Mouse (Mus musculus) MEL (cell line): ENCODE data around the gene Kctd14. TPM values are rescaled to one million over a fixed set of nuclear protein-coding genes. Genes with fewer than 3 reads are reported as not detected.
"Not testable (repeated sequence)": the region's sequence is repeated elsewhere in the genome, so short reads cannot be mapped to it uniquely, and the experiment has no call there.

ENCODE experiments used
- DNase-seq: peaks from one replicate; pipeline ENCODE4 v3.0.0; 2011; ENCODE audit warnings: low read depth, low spot score
- H3K27ac ChIP-seq: 2 replicates; pipeline ENCODE4 v1.5.1; 2012; ENCODE audit warnings: low read depth, mild to moderate bottlenecking, control low read depth, low read length, moderate library complexity; ENCODE audit not compliant: control insufficient read depth
- H3K27me3 ChIP-seq, 2 experiments: fragments of 150-350 bp in 1 of 2; sonication (generic) in 1 of 2; 2 replicates each; pipeline ENCODE4 v1.6.1; 2012; ENCODE audit warnings: low read length in 2 of 2, mild to moderate bottlenecking in 2 of 2, improper control_type of control experiment in 1 of 2, moderate library complexity in 1 of 2; ENCODE audit not compliant: insufficient read depth in 2 of 2, control insufficient read depth in 1 of 2
- H3K36me3 ChIP-seq, 2 experiments: 2 replicates each; pipeline ENCODE4 v1.6.1; 2012 to 2014; ENCODE audit warnings: low read length in 2 of 2, improper control_type of control experiment in 1 of 2, inconsistent platforms in 1 of 2, mild to moderate bottlenecking in 1 of 2; ENCODE audit not compliant: insufficient read depth in 2 of 2, control insufficient read depth in 1 of 2
- H3K4me1 ChIP-seq, 2 experiments: fragments of 150-350 bp in 1 of 2; sonication (generic) in 1 of 2; 2 replicates each; pipeline ENCODE4 v1.6.1; 2012; ENCODE audit warnings: low read length in 2 of 2, improper control_type of control experiment in 1 of 2, mild to moderate bottlenecking in 1 of 2; ENCODE audit not compliant: insufficient read depth in 2 of 2, control insufficient read depth in 1 of 2
- H3K4me3 ChIP-seq, 2 experiments: fragments of 150-350 bp in 1 of 2; sonication (generic) in 1 of 2; 2 replicates each; pipeline ENCODE4 v1.5.1; 2012; ENCODE audit warnings: low read depth in 2 of 2, low read length in 2 of 2, mild to moderate bottlenecking in 2 of 2, moderate library complexity in 2 of 2, control low read depth in 1 of 2, improper control_type of control experiment in 1 of 2; ENCODE audit not compliant: control insufficient read depth in 1 of 2, insufficient read depth in 1 of 2
- H3K79me2 ChIP-seq: 2 replicates; pipeline ENCODE4 v1.6.1; 2012; ENCODE audit warnings: mild to moderate bottlenecking, low read length, moderate library complexity; ENCODE audit not compliant: control insufficient read depth, poor library complexity, insufficient read depth
- H3K9ac ChIP-seq: 2 replicates; pipeline ENCODE4 v1.6.1; 2012; ENCODE audit warnings: low read depth, mild to moderate bottlenecking, control low read depth, low read length, moderate library complexity; ENCODE audit not compliant: control insufficient read depth, poor library complexity, severe bottlenecking
- H3K9me3 ChIP-seq: fragments of 150-350 bp; sonication (generic); replicated peaks from 2 replicates; pipeline ENCODE4 v1.6.1; 2012; ENCODE audit warnings: mild to moderate bottlenecking, low read length, improper control_type of control experiment, moderate library complexity; ENCODE audit not compliant: insufficient read depth
- CHD2 ChIP-seq: IDR thresholded peaks from 2 replicates; pipeline ENCODE4 v1.6.1; 2011; ENCODE audit warnings: low read length, improper control_type of control experiment
- CTCF ChIP-seq, 3 experiments: IDR thresholded peaks in 2 of 3; conservative IDR thresholded peaks in 1 of 3; 2 replicates each; pipeline ENCODE4 v1.5.1; 2011 to 2012; ENCODE audit warnings: low read length in 3 of 3, low read depth in 2 of 3, mild to moderate bottlenecking in 2 of 3, improper control_type of control experiment in 1 of 3, inconsistent platforms in 1 of 3, mixed read lengths in 1 of 3, moderate library complexity in 1 of 3; ENCODE audit not compliant: control insufficient read depth in 1 of 3, insufficient read depth in 1 of 3, poor library complexity in 1 of 3, severe bottlenecking in 1 of 3
- E2F4 ChIP-seq: IDR thresholded peaks from 2 replicates; pipeline ENCODE4 v1.6.1; 2011; ENCODE audit warnings: low read depth, low read length, improper control_type of control experiment, borderline replicate concordance
- ETS1 ChIP-seq: IDR thresholded peaks from 2 replicates; pipeline ENCODE4 v1.6.1; 2012; ENCODE audit warnings: low read depth, mild to moderate bottlenecking, inconsistent platforms, low read length, improper control_type of control experiment, moderate library complexity
- HCFC1 ChIP-seq: IDR thresholded peaks from 2 replicates; pipeline ENCODE4 v1.6.1; 2012; ENCODE audit warnings: low read depth, mild to moderate bottlenecking, inconsistent platforms, low read length, improper control_type of control experiment, moderate library complexity
- KAT2A ChIP-seq: conservative IDR thresholded peaks from 2 replicates; pipeline ENCODE4 v1.6.1; 2012; ENCODE audit warnings: low read depth, low read length, improper control_type of control experiment, inconsistent platforms
- MAFK ChIP-seq: IDR thresholded peaks from 2 replicates; pipeline ENCODE4 v1.6.1; 2011; ENCODE audit warnings: low read depth, mild to moderate bottlenecking, low read length, improper control_type of control experiment, borderline replicate concordance
- MAX ChIP-seq: IDR thresholded peaks from 2 replicates; pipeline ENCODE4 v1.6.1; 2011; ENCODE audit warnings: low read length, improper control_type of control experiment
- MAZ ChIP-seq: IDR thresholded peaks from 2 replicates; pipeline ENCODE4 v1.6.1; 2012; ENCODE audit warnings: low read depth, mild to moderate bottlenecking, inconsistent platforms, low read length, improper control_type of control experiment
- MYB ChIP-seq: IDR thresholded peaks from 2 replicates; pipeline ENCODE4 v1.6.1; 2011; ENCODE audit warnings: mild to moderate bottlenecking, low read depth, low read length, improper control_type of control experiment
- POLR2A ChIP-seq, 2 experiments: IDR thresholded peaks; 2 replicates each; pipeline ENCODE4 v1.6.1; 2011 to 2012; ENCODE audit warnings: low read length in 2 of 2, mild to moderate bottlenecking in 2 of 2, control low read depth in 1 of 2, improper control_type of control experiment in 1 of 2, low read depth in 1 of 2, moderate library complexity in 1 of 2; ENCODE audit not compliant: control insufficient read depth in 1 of 2, insufficient read depth in 1 of 2, poor library complexity in 1 of 2
- RCOR1 ChIP-seq: IDR thresholded peaks from 2 replicates; pipeline ENCODE4 v1.6.1; 2012; ENCODE audit warnings: low read depth, mild to moderate bottlenecking, inconsistent platforms, low read length, improper control_type of control experiment
- SIN3A ChIP-seq: IDR thresholded peaks from 2 replicates; pipeline ENCODE4 v1.6.1; 2012; ENCODE audit warnings: low read length, improper control_type of control experiment, inconsistent platforms
- SMC3 ChIP-seq: IDR thresholded peaks from 2 replicates; pipeline ENCODE4 v1.6.1; 2011; ENCODE audit warnings: low read depth, low read length, improper control_type of control experiment
- TCF12 ChIP-seq: IDR thresholded peaks from 2 replicates; pipeline ENCODE4 v1.6.1; 2014; ENCODE audit warnings: low read depth, mild to moderate bottlenecking, inconsistent platforms, low read length, improper control_type of control experiment, moderate library complexity
- polyA plus RNA-seq, 2 experiments: library from polyadenylated mRNA; stranded (reverse) in 1 of 2; unstranded in 1 of 2; fragments of >175 nt in 1 of 2; fragments of >200 nt in 1 of 2; gene quantifications; 2 replicates each; pipeline versions ENCODE4 v1.2.1 to v1.2.4; 2012; ENCODE audit warnings: low replicate concordance in 2 of 2, low read depth in 1 of 2; ENCODE audit not compliant: insufficient read length in 2 of 2, insufficient read depth in 1 of 2, missing spikeins in 1 of 2
- total RNA-seq: library from RNA; depleted of rRNA; stranded (reverse); fragments of 300-350 nt; gene quantifications from 2 replicates; pipeline ENCODE4 v1.2.3, GENCODE M21; 2012; rRNA removed

The Kctd14 gene
- total RNA-seq (0.56 and 0.58 TPM in 2 replicates), polyA plus RNA-seq (under 1 TPM in 1 of 2 experiments, not detected in 1; 0.77 TPM)

GRCm38 (mm10) chr7:97451023-97451422 is at the start of gene Kctd14:
Gene Kctd14 (plus strand): TSS chr7:97451323.
- H3K4me1 ChIP-seq, H3K79me2 ChIP-seq, H3K4me3 ChIP-seq, H3K27me3 ChIP-seq, H3K27ac ChIP-seq, H3K9ac ChIP-seq, H3K9me3 ChIP-seq, DNase-seq, H3K36me3 ChIP-seq: not testable (repeated sequence)

DNA sequence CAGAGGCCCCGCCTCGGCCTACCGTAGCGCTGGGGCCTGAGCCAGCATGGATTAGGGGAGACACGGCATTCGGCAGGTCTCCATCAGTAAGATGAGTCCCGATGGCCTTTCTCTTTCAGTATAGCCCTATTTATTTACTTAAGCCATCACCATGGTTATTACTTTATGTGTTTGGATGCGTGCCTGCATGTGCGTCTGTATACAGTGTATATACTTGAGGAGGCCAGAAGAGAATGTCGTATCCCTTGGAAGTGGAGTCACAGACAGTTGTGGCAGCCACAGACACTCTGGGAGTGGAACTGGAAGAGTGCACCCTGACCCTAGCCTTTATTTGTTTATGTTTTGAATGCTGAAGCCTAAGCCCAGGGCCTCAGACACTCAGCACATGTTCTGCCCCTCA is 44.0 kb upstream of the Kctd14 start:
- Histone ChIP-seq H3K4me1 (0 out of 4 replicates have a peak, but pooled peaks cover 0 to under 1% of the 10 kb centered on the region in 2 experiments), H3K9ac (no peak overlapping the region), H3K27me3 (no peaks in the 10 kb centered on the region), H3K9me3 (no peaks in the 10 kb centered on the region), H3K79me2 (peaks cover 21% of the 10 kb centered on the region), H3K36me3 (peaks cover 0 to 4% of the 10 kb centered on the region in 2 experiments; a peak in 1 of 4 replicates), H3K27ac (no peak overlapping the region), H3K4me3 (no peak overlapping the region)
- DNase-seq = no peak
- TF ChIP-seq MAX (no peak), HCFC1 (no peak), KAT2A (no peak), MAZ (no peak)

GRCm38 (mm10) chr7:97411106-97411505 is 40.0 kb upstream of the Kctd14 start:
- peaks cover 0 to 5% of the 10 kb centered on the region in 2 experiments; a peak in 1 of 4 replicates for H3K4me1 ChIP-seq
- no peak overlapping the region for H3K27ac ChIP-seq
- DNase-seq = no peak
- H3K9ac ChIP-seq = no peak overlapping the region
- H3K36me3 ChIP-seq = peaks cover 0 to 2% of the 10 kb centered on the region in 2 experiments; a peak in 2 of 4 replicates
- no peak overlapping the region for H3K4me3 ChIP-seq
- no peaks in the 10 kb centered on the region for H3K79me2 ChIP-seq
- TF ChIP-seq CHD2 = no peak
- no peaks in the 10 kb centered on the region for H3K27me3 ChIP-seq
- no peaks in the 10 kb centered on the region for H3K9me3 ChIP-seq

- Histone ChIP-seq H3K27me3 (no peaks in the 10 kb centered on the region), H3K36me3 (peaks cover 0 to 2% of the 10 kb centered on the region in 2 experiments; a peak in 2 of 4 replicates), H3K9ac (no peak overlapping the region), H3K9me3 (no peaks in the 10 kb centered on the region), H3K4me1 (peaks cover 0 to 5% of the 10 kb centered on the region in 2 experiments; a peak in 1 of 4 replicates), H3K4me3 (no peak overlapping the region), H3K79me2 (no peaks in the 10 kb centered on the region), H3K27ac (no peak overlapping the region)
- no peak for DNase-seq
- TF ChIP-seq CTCF (IDR thresholded peaks at IDR 0.05 in 2 of 3, conservative IDR thresholded peaks at IDR 0.05 in 1 of 3; ENCODE audit: control insufficient read depth in 1 of 3, insufficient read depth in 1 of 3, low read depth in 2 of 3, low read length in 3 of 3, poor library complexity in 1 of 3, severe bottlenecking in 1 of 3) (no peak), HCFC1 (no peak), MAFK (no peak), TCF12 (no peak), SMC3 (no peak), SIN3A (no peak), MYB (no peak), MAZ (no peak), POLR2A (IDR thresholded peaks at IDR 0.05; ENCODE audit: control insufficient read depth in 1 of 2, insufficient read depth in 1 of 2, low read depth in 1 of 2, low read length in 2 of 2, poor library complexity in 1 of 2) (no peak), E2F4 (no peak), ETS1 (no peak), RCOR1 (no peak)
These were observed 39.5 kb upstream of the Kctd14 start for GRCm38 (mm10) chr7:97411575-97411974.
